Mouse (Mus musculus) spleen, embryonic (tissue): ENCODE results near the gene Elovl7.

Experiments
- CTCF ChIA-PET: fragments of 350-600 bp; sonication (Branson Sonifier 250); formaldehyde crosslinking; loops from one replicate; lab custom pipeline; 2022; lab: Charles Lee

The Elovl7 gene

DNA sequence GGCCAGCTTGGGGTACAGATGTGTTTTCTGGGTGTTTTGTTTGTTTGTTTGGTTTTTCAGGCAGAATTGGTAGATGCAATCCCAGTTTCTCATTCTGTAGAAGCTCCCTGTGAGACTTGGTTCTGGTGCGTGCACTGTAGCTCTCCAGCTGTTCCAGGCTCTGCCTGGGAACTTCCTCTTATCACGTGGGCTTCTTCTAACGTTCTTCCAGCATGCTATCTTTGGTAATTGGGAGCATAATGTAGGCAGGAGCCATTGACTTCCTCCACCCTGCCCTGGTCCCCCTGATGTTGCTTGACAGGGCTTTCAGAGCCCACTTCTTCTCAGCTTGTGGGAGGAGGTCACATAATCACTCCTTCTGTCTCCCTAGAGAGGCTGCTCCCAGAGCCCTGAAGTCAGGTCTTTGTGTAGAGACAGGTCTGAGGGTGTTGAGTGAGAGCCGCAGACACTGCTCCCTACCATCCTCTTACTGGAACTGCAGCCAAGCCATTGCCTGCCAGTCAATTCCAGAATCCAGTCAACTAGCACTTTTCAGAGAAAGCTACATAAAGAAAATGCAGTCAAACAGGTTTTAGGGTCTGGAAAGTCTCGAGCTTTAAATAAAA is 86.2 kb downstream of the Elovl7 start:
- CTCF ChIA-PET, result interaction anchor here (0.7 kb wide), 1 partner anchor 206 kb away, joined by 3 read pairs; no protein-coding TSS in a partner anchor

DNA sequence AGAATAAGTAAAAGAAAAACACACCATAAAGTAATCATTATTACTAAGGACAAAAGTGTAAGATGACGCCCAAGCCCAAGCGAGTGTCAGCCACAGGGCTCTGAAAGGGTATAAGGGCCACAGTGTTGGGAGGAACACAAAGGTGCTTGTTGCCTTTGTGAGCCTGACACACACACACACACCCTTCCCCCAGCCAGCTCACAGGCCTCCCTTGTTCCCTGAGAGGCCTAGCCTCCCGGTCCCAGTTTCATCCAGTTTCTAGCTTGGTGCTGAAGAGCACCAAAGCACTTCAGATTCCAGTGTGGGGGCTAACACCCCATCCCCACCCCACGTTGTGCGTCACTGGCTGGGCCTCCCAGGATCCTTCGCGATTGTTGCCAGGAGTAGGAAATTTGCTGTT is 87.2 kb downstream of the Elovl7 start:
- CTCF ChIA-PET, result no interaction called here

DNA sequence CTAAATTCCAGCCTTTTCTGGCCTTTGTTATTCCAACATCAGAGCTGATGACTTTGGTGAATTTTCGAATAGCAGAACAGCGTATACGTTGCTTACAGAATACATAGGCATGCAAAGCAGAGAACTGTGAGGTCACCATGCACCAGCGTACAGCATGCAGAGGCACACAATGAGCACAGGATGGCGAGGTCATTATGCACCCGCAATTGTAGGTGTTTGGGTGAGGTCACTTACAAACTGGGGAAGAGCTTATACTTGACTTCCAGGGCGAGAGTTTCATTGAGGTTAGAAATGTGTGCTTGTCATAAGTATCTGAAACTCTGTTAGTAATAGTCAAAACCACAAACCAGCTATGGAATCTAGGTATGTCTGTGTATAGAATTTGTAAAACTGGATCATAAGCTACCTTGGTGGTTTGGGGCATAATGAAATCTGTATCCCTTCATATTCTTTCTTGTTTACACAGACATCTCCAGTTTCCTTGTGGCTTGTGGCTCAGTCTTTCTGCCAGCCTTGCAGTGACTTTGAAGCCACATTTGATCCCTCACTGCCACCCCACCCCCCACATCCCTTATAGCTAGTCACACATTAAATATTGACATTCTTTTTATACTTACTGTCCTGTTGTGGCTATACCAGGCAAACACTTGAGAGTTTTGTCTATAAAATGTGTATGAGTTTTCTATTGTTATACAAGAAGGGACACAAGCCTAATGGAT is 88.9 kb downstream of the Elovl7 start:
- CTCF ChIA-PET, result no interaction called here

DNA sequence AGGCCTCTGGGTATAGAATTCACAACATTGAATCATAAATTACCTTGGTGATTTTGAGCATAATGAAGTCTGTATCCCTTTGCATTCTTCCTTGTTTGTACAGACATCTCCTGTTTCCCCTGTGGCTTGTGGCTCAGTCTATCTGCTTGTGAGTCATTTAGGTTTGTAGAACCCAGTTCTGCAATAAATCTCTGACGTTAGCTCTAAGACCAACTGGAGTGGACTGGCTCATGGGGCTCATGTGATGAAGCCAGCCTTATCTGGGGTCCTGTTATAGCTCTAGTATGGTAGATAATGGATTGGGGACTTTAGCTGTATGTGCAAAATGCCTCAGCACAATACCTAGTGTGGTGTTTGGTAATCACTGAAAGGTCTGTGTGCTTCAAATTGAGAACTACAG is 89.6 kb downstream of the Elovl7 start:
- CTCF ChIA-PET, result no interaction called here

DNA sequence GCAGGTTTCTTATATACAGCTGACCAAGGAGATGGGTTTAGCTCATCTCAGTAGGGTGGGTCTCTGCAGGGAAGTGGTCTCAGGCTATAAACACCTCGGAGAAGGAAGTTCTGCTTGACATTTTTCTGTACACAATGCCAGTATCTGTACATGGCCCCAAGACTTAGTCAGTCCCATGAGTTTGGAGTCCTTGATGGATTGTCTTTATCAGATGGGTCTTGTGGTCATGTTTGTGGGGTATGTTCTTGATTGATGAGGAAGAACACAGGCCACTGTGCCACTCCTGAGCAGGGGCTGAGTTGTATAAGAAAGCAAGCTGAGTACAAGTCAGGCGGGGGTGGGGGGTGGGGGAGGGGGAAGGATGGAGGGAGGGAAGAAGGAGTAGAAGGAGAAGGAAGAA is 90.5 kb downstream of the Elovl7 start:
- CTCF ChIA-PET, result no interaction called here

DNA sequence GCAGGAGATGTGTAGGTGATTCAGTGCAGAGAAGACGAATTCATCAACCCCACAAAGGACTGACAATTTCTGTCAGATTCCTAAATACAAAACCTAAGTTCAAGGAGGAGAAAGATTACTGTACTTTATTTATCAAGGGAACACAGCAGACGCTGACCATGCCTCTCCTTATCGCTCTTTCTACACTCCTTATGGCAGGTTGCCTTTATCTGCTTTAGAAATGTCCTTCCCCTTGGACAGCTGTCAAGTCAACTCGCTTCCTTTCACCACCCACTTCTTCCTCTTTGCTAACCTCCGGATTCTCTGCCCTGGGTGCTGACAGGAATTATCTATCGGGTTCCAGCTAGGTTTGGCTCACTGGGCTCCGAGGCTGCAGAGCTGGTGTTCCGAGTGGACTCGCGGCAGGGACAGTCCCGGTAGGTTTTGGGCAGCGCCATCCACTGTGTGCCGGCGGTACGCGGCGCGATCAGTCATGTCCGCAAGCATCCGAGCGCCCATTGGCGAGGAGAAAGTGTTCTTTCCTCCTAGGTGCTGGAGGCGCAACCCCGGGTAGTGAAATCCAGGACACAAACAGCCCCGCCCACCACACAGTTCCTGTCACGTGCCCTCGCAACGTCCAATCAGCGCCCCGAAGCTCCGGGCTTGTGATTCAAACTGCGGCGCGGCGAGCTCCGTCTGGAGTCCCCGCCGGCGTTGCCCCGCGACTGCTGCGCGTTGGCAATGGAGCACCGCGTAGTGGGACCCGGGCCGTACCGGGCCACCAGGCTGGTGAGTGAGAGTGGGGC is 101.7 kb downstream of the Elovl7 start, which contains the start of gene Depdc1b:
Gene Depdc1b, plus strand, starts transcription at position 631 of the 785 bp plus-strand sequence.
- CTCF ChIA-PET, result interaction anchor here (0.5 kb wide), 1 partner anchor 28 kb away, joined by 7 read pairs; no protein-coding TSS in a partner anchor

DNA sequence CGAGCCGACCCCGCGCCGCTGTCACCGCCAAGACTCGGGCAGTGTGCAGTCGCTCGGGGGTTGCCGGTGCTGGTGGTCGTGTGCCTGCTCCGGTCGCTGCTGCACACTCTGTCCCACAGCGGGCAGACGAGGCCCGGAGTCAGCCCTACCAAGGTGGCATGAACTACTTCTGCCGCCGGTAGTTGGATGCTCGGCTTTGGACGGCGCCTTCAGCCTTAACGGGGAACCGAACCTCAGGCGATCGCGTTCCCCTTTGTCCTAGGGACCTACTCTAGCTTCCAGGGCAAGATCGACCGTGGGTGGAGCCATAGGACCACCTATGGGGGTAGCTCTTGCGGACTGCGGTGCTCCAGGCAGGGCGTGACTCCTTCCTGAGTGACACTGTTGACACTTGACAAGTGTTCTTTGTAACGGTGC is 102.3 kb downstream of the Elovl7 start:
- CTCF ChIA-PET, result interaction anchor here (0.5 kb wide), 1 partner anchor 1120 kb away, joined by 5 read pairs; no protein-coding TSS in a partner anchor

DNA sequence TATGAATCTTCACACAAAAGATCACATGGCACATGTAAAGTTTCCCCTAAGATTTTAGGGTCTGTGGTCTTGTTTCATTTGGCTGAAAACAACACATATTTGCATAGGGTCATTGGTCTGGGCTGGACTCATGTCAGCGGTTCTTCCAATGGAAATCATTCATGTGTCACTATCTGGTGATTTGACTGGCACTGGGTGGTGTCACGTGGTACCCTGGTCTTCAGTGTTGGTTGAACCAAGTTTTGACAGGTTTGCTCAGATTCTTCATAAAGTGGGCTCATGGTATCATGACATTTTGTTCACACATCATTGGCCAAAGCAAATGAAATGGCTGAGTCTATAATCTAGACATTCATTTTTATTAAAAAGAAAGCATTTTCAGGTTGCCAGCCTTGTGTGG is 103.2 kb downstream of the Elovl7 start:
- CTCF ChIA-PET, result no interaction called here

DNA sequence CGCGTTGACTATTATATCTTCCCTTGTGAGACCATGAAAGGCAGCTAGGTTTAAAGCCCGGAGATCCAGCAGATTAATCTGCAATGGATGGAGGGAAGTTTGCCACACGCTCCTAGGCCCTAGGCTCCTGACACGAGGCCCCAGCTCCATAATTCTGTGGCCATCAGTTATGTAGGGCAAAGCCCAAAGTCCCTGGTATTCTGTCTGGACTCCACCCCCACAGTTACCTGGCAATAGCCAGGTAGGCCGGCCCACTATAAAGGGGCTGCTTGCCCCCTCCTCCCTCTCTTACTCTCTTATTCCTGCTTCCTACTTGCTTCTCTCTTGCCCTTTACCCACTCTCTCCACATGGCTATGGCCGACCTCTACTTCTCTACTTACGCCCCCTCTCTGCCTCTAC is 104.8 kb downstream of the Elovl7 start:
- CTCF ChIA-PET, result no interaction called here

DNA sequence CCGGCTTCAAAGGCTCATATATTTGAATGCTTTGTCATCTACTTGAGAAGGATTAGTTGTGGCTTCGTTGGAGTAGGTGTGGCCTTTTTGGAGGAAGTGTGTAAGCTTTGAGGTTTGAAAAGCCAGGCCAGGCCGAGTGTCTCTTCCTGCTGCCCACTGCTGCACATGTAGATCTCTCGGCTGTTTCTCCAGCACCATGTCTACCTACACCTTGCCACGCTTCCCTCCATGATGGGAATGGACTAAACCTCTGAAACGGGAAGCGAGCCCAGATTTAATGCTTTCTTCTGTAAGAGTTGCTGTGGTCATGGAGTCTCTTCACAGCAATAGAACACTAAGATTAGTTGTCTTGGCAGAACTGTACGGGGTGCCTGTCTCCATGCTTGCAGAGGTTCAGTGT is 106.0 kb downstream of the Elovl7 start:
- CTCF ChIA-PET, result no interaction called here

DNA sequence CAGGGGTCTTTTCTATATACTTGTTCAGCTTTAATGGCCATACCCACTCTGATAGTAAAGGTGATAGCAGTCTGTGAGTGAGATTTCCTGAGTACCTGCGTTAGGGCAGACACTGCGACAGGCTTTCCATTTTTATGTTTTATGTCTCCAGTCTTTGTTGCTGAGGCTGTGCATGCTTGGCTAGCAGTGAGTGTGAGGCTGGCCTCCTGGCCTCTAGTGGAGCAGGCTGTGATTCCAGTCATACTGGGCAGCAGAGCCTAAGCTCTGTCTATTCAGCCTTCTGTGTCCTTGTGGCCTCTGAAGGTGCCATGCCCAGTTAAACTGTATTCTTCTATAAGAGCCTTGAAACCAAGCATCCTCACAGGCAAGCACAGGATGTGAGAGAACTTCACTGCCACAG is 108.3 kb downstream of the Elovl7 start:
- CTCF ChIA-PET, result no interaction called here

DNA sequence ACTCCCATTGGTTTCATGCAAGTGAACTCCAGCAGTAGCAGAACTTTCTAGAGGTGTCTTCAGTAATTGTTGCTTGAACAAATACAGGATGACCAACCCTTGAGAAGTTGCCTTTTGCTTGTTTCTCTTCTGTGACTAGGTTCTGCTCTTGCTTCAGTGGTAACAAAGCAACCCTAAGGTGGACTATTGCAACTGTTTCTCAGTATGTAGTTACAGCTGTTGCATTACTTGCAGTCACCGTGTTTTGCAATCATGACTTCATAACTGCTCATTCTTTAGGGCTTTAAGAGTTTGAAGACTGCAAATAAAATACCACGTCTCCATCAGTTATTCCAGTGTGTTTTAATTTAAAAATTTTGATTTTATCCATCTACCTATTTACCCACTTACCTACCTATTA is 109.1 kb downstream of the Elovl7 start:
- CTCF ChIA-PET, result no interaction called here

DNA sequence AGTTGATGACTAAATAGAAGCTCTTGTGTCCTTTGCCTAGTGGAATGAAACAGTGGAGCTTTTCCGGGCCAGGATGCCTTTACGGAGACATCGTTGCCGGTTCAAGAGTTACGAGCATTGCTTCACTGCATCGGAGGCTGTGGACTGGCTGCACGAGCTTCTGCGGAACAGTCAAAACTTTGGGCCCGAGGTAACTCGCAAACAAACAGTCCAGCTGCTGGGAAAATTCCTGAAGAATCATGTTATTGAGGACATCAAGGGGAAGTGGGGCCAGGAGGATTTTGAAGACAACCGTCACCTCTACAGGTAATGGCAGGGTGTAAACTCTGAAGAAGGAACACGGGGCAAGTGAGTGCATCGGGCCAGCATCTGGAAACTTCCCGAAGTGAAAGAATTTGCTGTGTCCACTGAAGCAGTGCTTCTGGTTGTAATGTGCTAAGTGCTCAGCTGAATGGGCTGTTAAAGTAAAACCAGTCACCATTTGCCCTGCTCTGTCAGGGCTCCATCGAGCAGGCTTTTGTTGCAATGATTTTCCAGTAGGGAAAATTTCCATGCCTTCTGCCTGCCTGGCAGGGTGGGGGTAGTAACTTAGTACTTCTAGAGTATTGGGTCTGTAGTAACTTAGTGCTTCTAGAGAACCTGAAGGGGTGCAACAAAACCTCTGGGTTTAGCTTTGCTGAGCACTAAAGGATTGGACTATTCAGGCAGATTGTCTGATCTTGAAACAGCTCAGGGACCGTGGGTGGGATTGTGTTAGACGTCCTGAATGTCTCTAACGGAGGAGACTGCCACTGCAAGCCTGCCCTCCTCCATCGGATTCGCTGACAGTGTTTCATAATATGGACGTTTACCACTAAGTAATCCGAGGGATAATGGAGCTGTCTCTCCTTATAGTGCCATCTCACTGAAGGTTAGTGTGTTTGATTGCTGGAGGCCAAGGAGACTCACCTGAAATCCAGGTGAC is 109.9 kb downstream of the Elovl7 start:
- CTCF ChIA-PET, result interaction anchor here (0.9 to 1.3 kb wide), 2 partner anchors 17 to 21 kb away, joined by 3 read pairs; no protein-coding TSS in a partner anchor

DNA sequence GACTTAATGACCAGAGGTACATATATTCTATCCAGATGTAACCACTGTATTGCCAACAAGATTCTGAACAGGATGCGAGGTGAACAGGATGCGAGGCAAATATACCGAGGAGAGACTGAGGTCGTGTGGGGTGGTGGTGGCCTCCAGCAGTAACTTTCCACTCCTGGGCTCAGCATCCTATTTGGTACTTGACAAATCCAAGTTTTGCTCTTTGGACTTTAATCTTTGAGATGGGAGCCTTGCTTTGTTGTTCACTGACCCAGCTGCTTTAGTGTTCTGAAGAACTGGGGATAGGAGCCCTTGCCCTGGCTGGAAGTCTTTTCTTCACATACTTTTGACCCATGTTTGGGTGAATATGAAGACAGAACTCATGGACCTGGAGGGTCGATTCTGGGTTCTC is 111.7 kb downstream of the Elovl7 start:
- CTCF ChIA-PET, result no interaction called here

DNA sequence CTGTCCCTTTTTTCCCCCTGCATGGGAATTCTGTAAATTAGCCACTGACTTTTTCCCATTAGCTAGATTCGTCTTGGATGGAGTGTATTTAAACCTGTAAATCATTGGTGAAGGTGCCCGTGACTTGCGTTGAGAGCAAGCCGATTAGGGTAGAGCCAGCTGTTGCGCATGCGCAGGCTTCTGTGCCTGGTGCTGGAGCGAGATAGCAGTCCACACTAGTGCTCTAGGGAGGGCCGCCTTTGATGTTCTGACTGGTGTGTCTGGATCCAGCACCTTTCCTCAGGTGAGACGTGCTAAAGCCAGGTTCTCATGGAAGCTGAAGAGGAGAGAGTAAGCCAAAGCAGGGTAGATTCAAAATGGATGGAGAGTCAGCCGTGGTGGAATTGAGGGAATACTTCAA is 112.1 kb downstream of the Elovl7 start:
- CTCF ChIA-PET, result no interaction called here

DNA sequence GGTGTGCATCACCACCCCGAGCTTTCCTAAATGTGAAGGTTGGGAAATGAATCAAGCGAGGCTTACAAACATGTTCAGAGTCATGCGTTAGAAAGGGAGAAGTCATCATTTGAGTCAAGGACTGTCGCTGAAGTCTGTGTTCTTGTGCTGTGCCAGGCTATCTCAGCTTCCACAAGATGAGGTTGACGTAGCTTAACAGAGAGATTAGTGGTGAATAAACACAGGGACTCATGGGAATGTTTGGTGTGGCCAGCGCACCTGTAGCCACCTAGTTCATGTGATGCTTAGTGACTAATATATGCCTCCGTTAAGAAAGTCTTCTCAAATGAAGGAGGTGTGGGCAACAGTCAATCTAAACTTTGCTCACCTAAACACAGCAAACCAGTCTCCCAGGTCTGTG is 112.8 kb downstream of the Elovl7 start:
- CTCF ChIA-PET, result no interaction called here

DNA sequence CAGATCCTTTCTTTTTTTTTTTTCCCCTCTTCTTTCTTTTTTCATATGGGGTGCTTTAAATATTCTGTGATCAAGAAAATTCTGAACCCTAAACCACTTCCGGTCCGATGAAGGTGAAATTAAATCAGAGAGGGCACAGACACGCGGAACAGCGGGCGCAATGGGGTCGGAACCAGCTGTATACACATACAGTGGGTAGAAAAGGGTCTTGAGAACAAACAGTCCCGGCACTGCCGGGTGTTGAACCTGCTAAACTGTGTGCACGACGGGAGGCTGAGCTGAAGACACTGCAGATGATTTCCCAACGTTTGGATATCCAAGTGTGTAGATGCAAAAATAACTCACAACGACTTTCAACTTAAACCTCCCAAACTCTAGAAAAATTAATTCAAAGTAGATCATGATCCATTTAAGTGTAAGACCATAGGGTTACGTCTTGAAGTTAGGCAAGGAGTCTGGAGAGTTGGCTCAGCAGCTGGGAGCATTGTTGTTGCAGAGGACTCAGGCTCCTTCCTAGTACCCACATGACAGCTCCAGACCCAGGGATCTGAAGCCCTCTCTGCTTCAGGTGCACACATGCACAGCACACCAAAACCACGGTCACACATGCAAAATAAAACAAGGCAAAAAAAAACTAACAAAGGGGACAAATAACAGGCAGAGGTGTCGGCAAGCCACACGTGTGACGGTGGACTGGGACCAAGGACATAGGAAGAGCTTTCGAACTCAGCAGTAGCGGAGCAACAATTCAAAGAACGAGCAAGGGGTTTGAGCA is 114.4 kb downstream of the Elovl7 start:
- CTCF ChIA-PET, result no interaction called here

DNA sequence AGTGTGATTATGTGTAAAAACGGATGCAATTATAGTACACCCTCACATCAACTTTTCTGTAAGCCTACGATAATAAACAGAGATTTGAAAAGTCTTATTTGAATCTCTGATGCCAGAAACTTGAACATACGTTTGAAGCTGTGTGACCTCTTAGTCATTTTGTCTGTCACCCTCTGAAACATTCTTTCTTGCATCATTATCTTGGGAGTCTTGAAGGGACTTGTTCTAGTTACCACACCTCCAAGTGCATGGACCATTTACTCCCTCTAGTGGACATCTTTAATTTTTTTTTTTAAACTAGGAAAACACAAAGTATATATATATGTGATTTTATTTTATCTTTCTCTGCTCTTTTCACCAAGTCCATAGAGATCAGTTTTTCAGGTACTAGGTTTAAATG is 115.5 kb downstream of the Elovl7 start:
- CTCF ChIA-PET, result interaction anchor here (0.6 to 0.7 kb wide), 2 partner anchors 52 to 175 kb away, joined by 5 to 6 read pairs; no protein-coding TSS in a partner anchor
